Comparison of ENCODE assay signal across 8 mouse cellular contexts in genomic region chr6:83278881-83279280, GRCm38 (mm10). TPM values are rescaled to one million over a fixed set of nuclear protein-coding genes. Genes with fewer than 3 reads are reported as not detected.
A peak's percentile ranks its signal among the peaks of the same experiment; 100 is the strongest.
DNase-seq lines count a peak whose midpoint lies in the region; ATAC-seq and TF ChIP-seq lines count a peak whose summit lies in the region.

No protein-coding gene starts in this region.

- no peaks in the 10 kb centered on the region for H3K36me3 ChIP-seq in liver, adult 2 months (ENCODE audit: control insufficient read depth, insufficient read depth, low read length)
- H3K36me3 ChIP-seq in liver, embryonic 11.5 days (ENCODE audit: control insufficient read depth, insufficient read depth, low read length) = no peaks in the 10 kb centered on the region

- H3K9ac ChIP-seq in liver, adult 2 months (ENCODE audit: low read depth, low read length) = no peak overlapping the region
- no peak overlapping the region for H3K9ac ChIP-seq in liver, embryonic 11.5 days (ENCODE audit: low read depth, low read length)

- H3K27me3 ChIP-seq in liver, adult 2 months (ENCODE audit: control insufficient read depth, insufficient read depth, low read length) = no peaks in the 10 kb centered on the region
- no peaks in the 10 kb centered on the region; the same call in 1 of the 2 replicates for H3K27me3 ChIP-seq in liver, embryonic 11.5 days (replicated peaks; ENCODE audit: control insufficient read depth, insufficient read depth, low read length)

- no peaks in the 10 kb centered on the region for H3K9me3 ChIP-seq in liver, embryonic 11.5 days (ENCODE audit: control insufficient read depth, low read length)

- no peak overlapping the region for H3K27ac ChIP-seq in liver, adult 2 months (replicated peaks; ENCODE audit: insufficient read depth, low read depth, low read length)
- H3K27ac ChIP-seq in liver, embryonic 11.5 days (ENCODE audit: low read depth, low read length) = no peak overlapping the region

- ATAC-seq in CD4-positive, CD25-positive, alpha-beta regulatory T cell, adult 4 months = no peak
- ATAC-seq in liver, embryonic 11.5 days (replicated peaks; ENCODE audit: low FRiP score) = no peak

- peak; percentile 69 for DNase-seq in CD4-positive, CD25-positive, alpha-beta regulatory T cell, adult 2 months (ENCODE audit: low read depth, low spot score)
- peak; percentile 38 for DNase-seq in liver, adult 2 months (ENCODE audit: extremely low read depth, low read depth, low spot score)
- DNase-seq in liver, embryonic 11.5 days (ENCODE audit: low spot score) = no peak
- peak; percentile 20 for DNase-seq in embryo, embryonic 9.5 days (ENCODE audit: extremely low spot score)
- peak; percentile 67 for DNase-seq in retina, embryonic 14.5 days (ENCODE audit: low spot score)
- no peak for DNase-seq in urinary bladder, postnatal 14 days (ENCODE audit: low spot score)
- DNase-seq in heart, adult 9 months (ENCODE audit: low spot score in 2 of 2) = no peak

- no peaks in the 10 kb centered on the region for H3K4me1 ChIP-seq in liver, adult 2 months (ENCODE audit: control insufficient read depth, insufficient read depth, low read length)
- no peaks in the 10 kb centered on the region for H3K4me1 ChIP-seq in liver, embryonic 11.5 days (replicated peaks; ENCODE audit: control insufficient read depth, insufficient read depth, low read length)

- 31% methylated on average over 2 of the region's 2 CpGs for WGBS in liver, adult 2 months
- 26% methylated on average over 2 of the region's 2 CpGs for WGBS in liver, embryonic 11.5 days

- no peaks in the 10 kb centered on the region for H3K79me2 ChIP-seq in liver, adult 2 months (ENCODE audit: control insufficient read depth, insufficient read depth, low read length)

- H3K4me2 ChIP-seq in liver, embryonic 11.5 days = no peak overlapping the region

- peak; percentile 83 for TF ChIP-seq CTCF in liver, adult 2 months (IDR thresholded peaks at IDR 0.05; ENCODE audit: low read depth, low read length)

- H3K4me3 ChIP-seq in liver, adult 2 months (ENCODE audit: insufficient read depth, low read depth, low read length) = no peak overlapping the region
- no peak overlapping the region for H3K4me3 ChIP-seq in liver, embryonic 11.5 days (ENCODE audit: low read depth, low read length)

- no peak for TF ChIP-seq POLR2A in liver, adult 2 months (IDR thresholded peaks at IDR 0.05; ENCODE audit: extremely low read depth, insufficient read depth, low read length)

RNA-seq across cellular contexts. Expression of gene Mthfd2, which starts 46.8 kb away (rescaled TPM):
- polyA plus RNA-seq in CD4-positive, CD25-positive, alpha-beta regulatory T cell, adult 4 months (2017; shearing (Covaris generic)) = 100 to 1,000 TPM; 128 TPM
- total RNA-seq in liver, adult 2 months (2014; rRNA removed) = 0.83 and 1.6 TPM in 2 replicates
- polyA plus RNA-seq in liver, adult 2 months (2012; rRNA removed) = 0.98 and 1.1 TPM in 2 replicates
- 119 and 120 TPM in 2 replicates for polyA plus RNA-seq in liver, embryonic 11.5 days (2014; fragmentation: Nextera tagmentation; extraction: Ambion mirVana)

RNA-seq across cellular contexts. Expression of gene Mob1a, which starts 46.9 kb away (rescaled TPM):
- 10 to 100 TPM; 48.6 to 70.3 TPM for polyA plus RNA-seq in CD4-positive, CD25-positive, alpha-beta regulatory T cell, adult 4 months (2017; shearing (Covaris generic))
- total RNA-seq in liver, adult 2 months (2014; rRNA removed) = 35.2 and 40.4 TPM in 2 replicates
- polyA plus RNA-seq in liver, adult 2 months (2012; rRNA removed) = 11.6 and 11.9 TPM in 2 replicates
- 78.5 and 84.8 TPM in 2 replicates for polyA plus RNA-seq in liver, embryonic 11.5 days (2014; fragmentation: Nextera tagmentation; extraction: Ambion mirVana)

RNA-seq across cellular contexts. Expression of gene Slc4a5, which starts 59.3 kb away (rescaled TPM):
- polyA plus RNA-seq in CD4-positive, CD25-positive, alpha-beta regulatory T cell, adult 4 months (2017; shearing (Covaris generic)) = 1 to 10 TPM in 1 of 2 experiments, under 1 TPM in 1; 0.75 to 1.1 TPM
- total RNA-seq in liver, adult 2 months (2014; rRNA removed) = under 0.01 and 0.07 TPM in 2 replicates
- polyA plus RNA-seq in liver, adult 2 months (2012; rRNA removed) = 0.28 TPM in 1 of 2 replicates, not detected in the other
- 0.23 and 0.41 TPM in 2 replicates for polyA plus RNA-seq in liver, embryonic 11.5 days (2014; fragmentation: Nextera tagmentation; extraction: Ambion mirVana)

Comparison
In these comparisons a context has a peak if more than half of its experiments do, and no peak if none do; other contexts are left out.
1. DNase-seq: peak in CD4-positive, CD25-positive, alpha-beta regulatory T cell, adult 2 months (single experiment), liver, adult 2 months (single experiment), embryo, embryonic 9.5 days (single experiment) and retina, embryonic 14.5 days (single experiment); none in liver, embryonic 11.5 days (single experiment), urinary bladder, postnatal 14 days (single experiment) and heart, adult 9 months (0 of 2).
2. RNA of gene Mthfd2, which starts 46.8 kb away (polyA plus RNA-seq): 128 TPM in CD4-positive, CD25-positive, alpha-beta regulatory T cell, adult 4 months and 119 to 120 TPM in liver, embryonic 11.5 days; 0.98 to 1.1 TPM in liver, adult 2 months; every median in the first group is over 10 times any median in the second.